Mouse (Mus musculus): ENCODE data around the gene Kctd3. TPM values are rescaled to one million over a fixed set of nuclear protein-coding genes. Genes with fewer than 3 reads are reported as not detected.

Gene Kctd3
- polyA plus RNA-seq, 2 experiments: 35.4 to 61.8 TPM

DNA sequence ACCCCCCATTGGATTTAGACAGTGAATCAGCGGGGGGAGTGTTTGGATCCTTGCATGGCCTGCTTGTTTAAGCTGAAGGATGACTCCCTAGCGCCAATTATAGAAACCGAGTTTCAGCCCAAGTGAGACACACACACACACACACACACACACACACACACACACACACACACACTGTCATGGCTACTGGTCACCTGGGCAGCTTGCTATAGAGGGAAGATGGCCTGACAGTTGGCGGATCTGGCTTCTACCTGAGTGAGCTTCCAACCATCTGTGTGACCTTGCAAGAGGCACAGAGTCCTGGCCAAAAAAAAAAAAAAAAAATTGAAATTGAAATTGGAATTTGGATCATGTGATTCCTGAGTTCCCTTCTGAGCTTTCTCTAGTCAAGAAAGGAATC lies 55.1 kb downstream of the Kctd3 start:
- no peak for ATAC-seq (ENCODE audit: low FRiP score, low read depth)
- WGBS: 85% methylated on average over 4 of the region's 4 CpGs
- no peak for TF ChIP-seq POLR2A (IDR thresholded peaks at IDR 0.05; ENCODE audit: borderline replicate concordance, extremely low read depth, insufficient read depth, insufficient read length)
- Histone ChIP-seq H3K36me3 (ENCODE audit: control insufficient read depth, insufficient read depth, low read length) (no peaks in the 10 kb centered on the region), H3K9ac (ENCODE audit: low read depth, low read length, severe bottlenecking) (no peak overlapping the region), H3K9me3 (ENCODE audit: control insufficient read depth, low read length) (no peaks in the 10 kb centered on the region), H3K4me3 (replicated peaks; ENCODE audit: low read length) (no peak overlapping the region), H3K27ac (replicated peaks; ENCODE audit: low read depth, low read length) (no peak overlapping the region), H3K4me1 (ENCODE audit: control insufficient read depth, insufficient read depth, low read length) (no peaks in the 10 kb centered on the region), H3K27me3 (ENCODE audit: control insufficient read depth, insufficient read depth, low read length) (no peaks in the 10 kb centered on the region), H3K4me2 (replicated peaks; ENCODE audit: low read depth, low read length, severe bottlenecking) (no peak overlapping the region)
- no peak for DNase-seq (ENCODE audit: low spot score)

DNA sequence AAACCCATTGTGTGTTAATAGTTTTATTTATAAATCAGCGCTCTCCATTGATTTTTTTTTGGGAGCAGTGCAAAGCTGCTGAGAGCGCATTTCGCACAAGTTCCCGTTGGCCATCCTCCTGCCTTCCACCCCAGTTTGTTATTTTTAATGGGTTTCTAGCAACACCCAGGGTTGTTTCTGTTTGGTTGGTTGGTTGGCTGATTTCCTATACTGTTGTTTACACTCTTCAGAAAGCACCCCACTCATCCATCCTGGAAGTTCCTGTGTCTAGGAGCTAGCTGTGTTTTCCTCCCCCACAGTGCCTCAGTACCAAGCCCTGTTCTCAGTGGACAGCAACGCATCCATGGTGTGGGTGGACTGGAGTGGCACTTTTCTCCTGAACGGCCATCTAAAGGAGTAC lies 56.5 kb downstream of the Kctd3 start:
- H3K4me2 ChIP-seq (replicated peaks; ENCODE audit: low read depth, low read length, severe bottlenecking): no peak overlapping the region

DNA sequence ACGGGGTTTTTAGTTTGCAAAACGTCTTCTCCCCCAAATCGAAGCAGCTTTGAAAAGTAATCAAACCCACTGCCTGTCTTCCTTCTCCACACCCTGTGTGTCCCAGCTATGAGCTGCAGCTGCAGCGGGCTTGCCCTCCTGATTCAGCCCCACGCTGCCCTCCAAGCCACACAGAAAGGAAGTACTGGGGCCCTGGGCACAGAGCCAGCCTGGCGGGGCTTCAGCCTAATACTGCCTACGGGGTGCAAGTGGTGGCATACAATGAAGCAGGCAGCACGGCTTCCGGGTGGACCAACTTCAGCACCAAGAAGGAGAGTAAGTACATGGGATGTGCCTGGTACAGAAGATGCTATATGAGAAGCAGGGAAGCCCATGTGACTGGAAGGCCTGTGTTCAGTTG lies 59.4 kb downstream of the Kctd3 start:
- Histone ChIP-seq H3K36me3 (ENCODE audit: control insufficient read depth, insufficient read depth, low read length) (no peaks in the 10 kb centered on the region), H3K9me3 (ENCODE audit: control insufficient read depth, low read length) (no peaks in the 10 kb centered on the region), H3K27me3 (ENCODE audit: control insufficient read depth, insufficient read depth, low read length) (no peaks in the 10 kb centered on the region), H3K4me2 (replicated peaks; ENCODE audit: low read depth, low read length, severe bottlenecking) (no peak overlapping the region), H3K4me1 (ENCODE audit: control insufficient read depth, insufficient read depth, low read length) (peaks cover 3% of the 10 kb centered on the region; the same call in 1 of the 2 replicates), H3K9ac (ENCODE audit: low read depth, low read length, severe bottlenecking) (no peak overlapping the region), H3K27ac (replicated peaks; ENCODE audit: low read depth, low read length) (no peak overlapping the region), H3K4me3 (replicated peaks; ENCODE audit: low read length) (no peak overlapping the region)
- DNase-seq (ENCODE audit: low spot score) (no peak), ATAC-seq (ENCODE audit: low FRiP score, low read depth) (no peak)
- 77% methylated on average over 9 of the region's 9 CpGs for WGBS
- no peak for TF ChIP-seq POLR2A (IDR thresholded peaks at IDR 0.05; ENCODE audit: borderline replicate concordance, extremely low read depth, insufficient read depth, insufficient read length)

More for the DNA sequence above, 56.5 kb downstream of the Kctd3 start:
- Histone ChIP-seq H3K4me3 (replicated peaks; ENCODE audit: low read length) (no peak overlapping the region), H3K9me3 (ENCODE audit: control insufficient read depth, low read length) (no peaks in the 10 kb centered on the region), H3K27me3 (ENCODE audit: control insufficient read depth, insufficient read depth, low read length) (no peaks in the 10 kb centered on the region), H3K4me1 (ENCODE audit: control insufficient read depth, insufficient read depth, low read length) (no peaks in the 10 kb centered on the region), H3K9ac (ENCODE audit: low read depth, low read length, severe bottlenecking) (no peak overlapping the region), H3K27ac (replicated peaks; ENCODE audit: low read depth, low read length) (no peak overlapping the region), H3K36me3 (ENCODE audit: control insufficient read depth, insufficient read depth, low read length) (no peaks in the 10 kb centered on the region)
- TF ChIP-seq POLR2A (IDR thresholded peaks at IDR 0.05; ENCODE audit: borderline replicate concordance, extremely low read depth, insufficient read depth, insufficient read length): no peak
- WGBS: 93% methylated on average over 6 of the region's 6 CpGs
- ATAC-seq (ENCODE audit: low FRiP score, low read depth) (no peak), DNase-seq (ENCODE audit: low spot score) (no peak)

DNA sequence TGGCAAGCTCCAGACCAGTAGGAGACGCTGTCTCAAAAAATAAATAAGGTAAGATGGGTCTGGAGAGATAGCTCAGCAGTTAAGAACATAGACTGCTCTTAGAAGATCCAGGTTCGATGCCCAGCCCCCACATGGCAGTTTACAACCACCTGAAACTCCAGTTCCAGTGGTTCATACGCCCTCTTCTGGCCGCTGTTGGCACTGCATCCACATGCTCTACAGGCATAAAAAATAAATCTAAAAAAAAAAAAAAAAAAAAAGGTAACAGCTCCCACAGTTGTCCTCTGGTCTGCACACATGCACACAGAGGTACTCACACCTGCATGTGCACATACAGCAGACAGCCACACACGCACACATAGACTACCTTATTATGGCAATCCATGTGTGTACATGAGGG lies 59.8 kb downstream of the Kctd3 start:
- Histone ChIP-seq H3K9ac (ENCODE audit: low read depth, low read length, severe bottlenecking) (no peak overlapping the region), H3K36me3 (ENCODE audit: control insufficient read depth, insufficient read depth, low read length) (no peaks in the 10 kb centered on the region), H3K4me2 (replicated peaks; ENCODE audit: low read depth, low read length, severe bottlenecking) (no peak overlapping the region), H3K4me1 (ENCODE audit: control insufficient read depth, insufficient read depth, low read length) (peaks cover 3% of the 10 kb centered on the region; the same call in 1 of the 2 replicates), H3K27me3 (ENCODE audit: control insufficient read depth, insufficient read depth, low read length) (no peaks in the 10 kb centered on the region), H3K27ac (replicated peaks; ENCODE audit: low read depth, low read length) (no peak overlapping the region), H3K9me3 (ENCODE audit: control insufficient read depth, low read length) (no peaks in the 10 kb centered on the region), H3K4me3 (replicated peaks; ENCODE audit: low read length) (no peak overlapping the region)
- WGBS: 55% methylated on average over 5 of the region's 5 CpGs
- no peak for DNase-seq (ENCODE audit: low spot score)
- ATAC-seq (ENCODE audit: low FRiP score, low read depth): no peak
- TF ChIP-seq POLR2A (IDR thresholded peaks at IDR 0.05; ENCODE audit: borderline replicate concordance, extremely low read depth, insufficient read depth, insufficient read length): no peak

DNA sequence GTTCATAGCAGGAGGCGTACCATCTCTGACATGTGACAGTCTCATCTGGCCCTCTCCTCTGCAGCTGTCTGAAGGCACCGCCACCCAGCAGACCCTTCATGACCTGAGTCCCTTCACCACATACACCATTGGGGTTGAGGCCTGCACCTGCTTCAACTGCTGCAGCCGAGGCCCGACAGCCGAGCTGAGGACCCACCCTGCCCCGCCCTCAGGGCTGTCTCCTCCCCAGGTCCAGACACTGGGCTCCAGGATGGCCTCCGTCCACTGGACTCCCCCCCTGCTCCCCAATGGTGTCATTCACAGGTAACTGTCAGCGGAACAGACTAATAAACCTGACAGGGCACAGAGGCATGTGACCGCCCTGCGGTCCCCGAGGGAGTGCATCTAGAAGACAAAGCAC lies 60.8 kb downstream of the Kctd3 start:
- no peak overlapping the region for H3K4me3 ChIP-seq (replicated peaks; ENCODE audit: low read length)
- no peak overlapping the region for H3K4me2 ChIP-seq (replicated peaks; ENCODE audit: low read depth, low read length, severe bottlenecking)
- WGBS: 87% methylated on average over 11 of the region's 11 CpGs
- no peak overlapping the region for H3K27ac ChIP-seq (replicated peaks; ENCODE audit: low read depth, low read length)
- no peak overlapping the region for H3K9ac ChIP-seq (ENCODE audit: low read depth, low read length, severe bottlenecking)
- no peaks in the 10 kb centered on the region for H3K36me3 ChIP-seq (ENCODE audit: control insufficient read depth, insufficient read depth, low read length)
- peaks cover 3% of the 10 kb centered on the region; the same call in 1 of the 2 replicates for H3K4me1 ChIP-seq (ENCODE audit: control insufficient read depth, insufficient read depth, low read length)
- no peak for TF ChIP-seq POLR2A (IDR thresholded peaks at IDR 0.05; ENCODE audit: borderline replicate concordance, extremely low read depth, insufficient read depth, insufficient read length)
- no peaks in the 10 kb centered on the region for H3K27me3 ChIP-seq (ENCODE audit: control insufficient read depth, insufficient read depth, low read length)
- H3K9me3 ChIP-seq (ENCODE audit: control insufficient read depth, low read length): no peaks in the 10 kb centered on the region
- ATAC-seq (ENCODE audit: low FRiP score, low read depth) (no peak), DNase-seq (ENCODE audit: low spot score) (no peak)

DNA sequence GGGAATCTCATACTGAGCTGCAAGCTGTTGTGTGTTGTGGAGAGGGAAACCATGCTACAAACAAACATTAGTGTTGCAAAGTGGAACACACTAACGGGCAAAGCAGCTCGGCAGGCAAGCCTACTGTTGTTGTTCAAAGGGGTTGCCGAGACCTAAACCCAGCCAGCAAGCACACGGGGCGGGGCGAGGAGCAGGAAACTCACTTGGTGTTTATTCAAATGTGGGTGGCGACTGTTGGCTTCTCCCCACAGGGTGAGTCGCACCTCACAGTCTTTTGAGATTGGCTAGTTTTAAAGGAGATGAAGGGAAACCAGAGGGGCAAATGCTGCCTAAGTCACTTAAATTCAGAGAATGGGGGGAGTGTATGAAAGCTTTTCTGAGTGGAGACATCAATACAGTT lies 62.3 kb downstream of the Kctd3 start:
- ATAC-seq (ENCODE audit: low FRiP score, low read depth): no peak
- H3K9ac ChIP-seq (ENCODE audit: low read depth, low read length, severe bottlenecking): no peak overlapping the region
- H3K4me3 ChIP-seq (replicated peaks; ENCODE audit: low read length): no peak overlapping the region
- WGBS: 16% methylated on average over 8 of the region's 8 CpGs
- H3K4me1 ChIP-seq (ENCODE audit: control insufficient read depth, insufficient read depth, low read length): peaks cover 3% of the 10 kb centered on the region; the same call in 1 of the 2 replicates
- no peak for DNase-seq (ENCODE audit: low spot score)
- H3K4me2 ChIP-seq (replicated peaks; ENCODE audit: low read depth, low read length, severe bottlenecking): no peak overlapping the region
- no peaks in the 10 kb centered on the region for H3K9me3 ChIP-seq (ENCODE audit: control insufficient read depth, low read length)
- TF ChIP-seq POLR2A (IDR thresholded peaks at IDR 0.05; ENCODE audit: borderline replicate concordance, extremely low read depth, insufficient read depth, insufficient read length): no peak
- no peak overlapping the region for H3K27ac ChIP-seq (replicated peaks; ENCODE audit: low read depth, low read length)
- H3K36me3 ChIP-seq (ENCODE audit: control insufficient read depth, insufficient read depth, low read length): no peaks in the 10 kb centered on the region
- H3K27me3 ChIP-seq (ENCODE audit: control insufficient read depth, insufficient read depth, low read length): no peaks in the 10 kb centered on the region
